Mouse (Mus musculus) retina, postnatal 1 day (tissue): ENCODE measurements around the gene Zswim1.
A peak's percentile ranks its signal among the peaks of the same experiment; 100 is the strongest.

Experiments used
- DNase-seq: peaks from one replicate; pipeline ENCODE4 v3.0.0-alpha.2; 2012

Gene Zswim1

GRCm38 (mm10) chr2:164793772-164794171, 28.7 kb upstream of the Zswim1 start:
- peak; percentile 40 for DNase-seq

DNA sequence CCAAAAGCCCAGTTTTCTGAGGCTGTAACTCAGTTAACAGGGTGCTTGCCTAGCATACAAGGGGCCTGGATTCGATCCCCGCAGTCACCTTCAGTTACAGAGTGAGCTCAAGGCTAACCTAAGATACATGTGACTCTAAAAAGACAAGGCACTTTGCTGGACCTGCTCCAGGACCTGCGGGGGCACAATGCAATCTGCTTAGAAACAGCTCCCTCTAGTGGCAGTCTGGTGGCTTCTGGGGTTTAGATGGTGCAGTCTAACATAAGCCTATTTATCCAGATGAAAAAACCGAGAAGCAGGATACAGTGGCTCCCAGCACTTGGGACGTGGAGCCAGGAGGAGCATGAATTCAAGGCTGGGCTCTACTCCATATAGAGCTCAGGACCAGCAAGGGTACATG, 28.2 kb upstream of the Zswim1 start:
- peak; percentile 93 for DNase-seq

DNA sequence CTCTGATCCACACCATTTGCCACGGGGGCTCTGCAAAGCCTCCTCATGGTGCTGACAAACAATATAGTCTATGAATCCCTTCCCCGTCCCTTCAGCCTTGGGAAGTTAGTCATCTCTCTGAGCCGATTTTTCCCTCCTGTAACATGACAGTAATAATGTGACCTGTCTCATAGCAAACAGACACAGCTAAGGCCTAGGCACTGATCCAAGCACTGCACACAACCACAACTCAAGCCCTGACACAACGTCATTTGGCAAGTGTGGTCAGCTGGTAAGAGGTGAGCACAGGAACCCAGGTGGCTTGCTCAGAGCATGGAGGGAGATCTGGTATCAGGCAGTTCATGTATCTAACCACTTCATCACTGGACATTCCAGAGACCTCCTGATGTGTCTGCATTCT, 26.6 kb upstream of the Zswim1 start:
- no peak for DNase-seq

- DNase-seq = peak; percentile 35
These were observed 23.9 kb upstream of the Zswim1 start for GRCm38 (mm10) chr2:164798554-164798953.

DNA sequence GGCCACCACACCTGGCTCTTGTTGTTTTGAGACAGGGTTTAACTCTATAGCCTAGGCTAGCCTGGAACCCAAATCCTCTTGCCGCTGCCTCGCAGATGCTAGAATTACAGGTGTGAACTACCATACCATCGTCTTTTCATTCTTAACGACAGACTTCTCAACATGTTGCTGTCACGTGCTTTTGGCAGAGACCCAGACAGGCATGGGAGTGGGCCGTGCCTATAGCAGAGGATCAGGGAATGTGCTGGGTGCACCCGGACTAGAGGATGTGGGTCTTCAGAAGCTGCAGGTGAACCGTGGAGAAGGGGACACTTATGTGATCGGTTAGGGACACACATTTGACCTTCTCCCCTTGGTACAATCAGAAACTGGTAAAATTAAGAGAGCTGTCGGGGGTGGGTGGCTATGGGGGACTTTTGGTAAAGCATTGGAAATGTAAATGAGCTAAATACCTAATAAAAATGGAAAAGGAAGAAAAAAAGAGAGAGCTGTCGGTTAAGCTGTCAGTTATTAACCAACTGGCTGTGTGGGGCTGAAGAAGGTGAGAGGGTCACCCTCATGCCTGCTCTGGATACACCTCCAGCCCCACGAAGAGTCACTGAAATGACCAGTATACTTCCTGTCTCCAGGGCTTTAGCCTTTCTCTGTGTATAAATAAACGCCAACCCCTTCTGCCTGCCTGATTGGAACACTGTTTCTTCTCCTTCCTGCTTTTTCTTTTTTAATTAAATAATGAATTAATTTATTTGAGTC, 22.1 kb upstream of the Zswim1 start:
- no peak for DNase-seq

DNA sequence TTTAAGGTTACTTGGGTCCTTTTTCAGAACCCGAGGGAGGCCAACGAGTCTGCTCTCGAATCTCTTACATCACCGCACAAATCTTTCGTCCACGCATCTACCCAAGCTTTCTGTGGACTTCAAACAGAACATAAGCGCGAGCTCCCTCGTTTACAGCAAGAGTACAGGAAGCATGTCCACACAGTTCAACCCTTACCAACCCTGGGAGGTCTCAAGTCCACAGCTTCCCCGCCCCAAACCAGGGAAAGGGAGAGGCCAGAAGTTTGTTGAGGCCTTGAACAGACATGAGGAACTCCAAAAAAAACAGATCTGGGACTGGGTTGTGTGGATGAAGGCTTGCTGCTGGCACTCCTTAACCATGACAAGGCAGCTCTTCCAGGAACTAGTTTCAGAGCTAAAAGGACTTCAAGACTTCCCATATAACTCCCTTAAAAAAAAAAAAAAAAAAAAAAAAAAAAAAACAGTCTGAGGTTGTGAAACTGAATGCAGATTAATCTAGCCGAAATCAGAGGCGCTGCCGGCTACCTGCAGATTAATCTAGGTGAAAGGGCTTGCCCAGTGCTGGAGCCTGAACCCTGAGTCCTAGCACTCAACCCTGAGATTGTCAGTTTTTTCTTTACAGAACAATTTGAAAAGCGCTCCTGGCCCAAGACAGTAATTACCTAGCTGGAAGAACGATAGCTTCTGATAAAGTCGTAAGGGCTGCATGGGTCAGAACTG, 19.1 kb upstream of the Zswim1 start:
- DNase-seq = no peak

- DNase-seq = no peak
These were observed 18.6 kb upstream of the Zswim1 start for GRCm38 (mm10) chr2:164803921-164804313.

- peak; percentile 100 for DNase-seq
These were observed 17.8 kb upstream of the Zswim1 start, which contains the start of the genes Acot8 and Zswim3 for GRCm38 (mm10) chr2:164804533-164805331. Gene Acot8 (minus strand): TSS chr2:164804882. Gene Zswim3 (plus strand): TSS chr2:164805098.

DNA sequence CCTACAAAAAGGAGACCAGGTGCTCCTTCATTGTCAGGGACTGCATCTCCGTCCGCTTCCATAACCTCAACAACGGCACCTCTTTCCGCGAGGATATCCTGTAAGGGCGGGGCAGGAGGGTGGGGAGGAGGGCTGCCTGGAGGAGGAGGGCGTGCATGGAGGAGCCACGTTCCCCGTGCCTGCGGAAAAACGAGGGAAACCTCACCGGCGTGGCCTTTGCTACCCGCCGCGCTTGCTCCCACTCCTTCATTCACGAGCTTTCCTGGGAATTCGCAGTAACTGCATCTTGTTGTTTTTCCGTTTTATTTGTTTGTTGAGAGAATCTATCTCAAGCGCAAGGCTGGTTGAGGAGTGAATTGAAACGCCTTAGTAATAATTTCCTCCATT, 17.2 kb upstream of the Zswim1 start:
- DNase-seq = no peak

DNA sequence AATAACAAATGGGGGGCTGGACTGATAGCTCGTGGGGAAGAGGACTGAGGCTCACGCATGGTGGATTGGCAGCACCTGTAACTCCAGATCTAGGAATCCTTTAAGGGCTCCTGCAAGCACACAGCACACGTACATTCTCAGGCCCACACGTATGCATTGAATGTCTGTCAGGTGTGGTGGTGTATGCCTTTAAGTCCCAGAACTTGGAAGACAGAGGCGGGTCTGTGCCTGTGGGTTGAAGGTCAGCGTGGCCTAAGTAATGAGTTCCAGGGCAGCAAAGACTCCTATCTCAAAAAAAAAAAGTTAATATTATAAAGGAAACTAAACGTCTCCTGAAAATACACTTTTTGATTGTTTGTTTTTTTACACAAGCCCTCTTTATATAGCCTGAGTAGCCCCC, 15.9 kb upstream of the Zswim1 start:
- DNase-seq = no peak

DNA sequence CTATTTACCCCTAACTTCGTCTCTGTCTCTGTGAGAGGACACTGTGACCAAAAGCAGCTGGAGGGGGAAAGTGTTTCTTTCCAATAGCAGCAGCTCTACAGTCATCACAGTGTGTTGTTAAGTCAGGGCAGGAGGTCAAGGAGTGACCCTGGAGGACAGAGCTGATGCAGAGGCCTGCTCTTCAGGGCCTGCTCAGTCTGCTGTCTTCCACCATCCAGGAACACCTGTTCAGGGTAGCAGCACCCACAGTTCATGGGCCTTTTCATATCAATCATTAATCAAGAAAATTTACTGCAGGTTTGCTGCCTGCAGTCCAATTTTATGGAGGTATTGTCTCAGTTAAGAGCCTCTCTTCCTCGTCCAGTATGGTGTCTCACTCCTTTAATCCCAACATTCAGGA, 8.9 kb upstream of the Zswim1 start:
- no peak for DNase-seq

GRCm38 (mm10) chr2:164815348-164815747, 7.1 kb upstream of the Zswim1 start:
- no peak for DNase-seq

DNA sequence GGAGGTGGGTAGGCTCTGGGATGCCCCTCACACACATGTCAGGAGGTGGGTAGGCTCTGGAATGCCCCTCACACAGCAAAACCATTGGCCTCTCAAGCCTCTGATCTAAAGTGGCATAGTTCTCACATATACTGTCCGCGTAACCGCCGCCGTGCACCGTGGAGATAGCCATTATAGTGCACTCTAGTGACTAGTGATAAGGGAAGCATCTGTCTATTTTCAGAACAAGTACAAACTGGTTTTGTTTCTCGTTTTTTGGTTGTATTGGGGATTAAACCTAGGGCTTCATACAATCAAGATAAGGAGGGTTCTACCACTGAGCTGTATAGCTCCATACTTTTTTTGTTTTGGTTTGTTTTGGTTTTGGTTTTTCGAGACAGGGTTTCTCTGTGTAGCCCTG, 6.7 kb upstream of the Zswim1 start:
- DNase-seq = no peak

- no peak for DNase-seq
These were observed 5.3 kb upstream of the Zswim1 start for GRCm38 (mm10) chr2:164817206-164817605.

- no peak for DNase-seq
These were observed 4.8 kb upstream of the Zswim1 start for GRCm38 (mm10) chr2:164817703-164818102.

DNA sequence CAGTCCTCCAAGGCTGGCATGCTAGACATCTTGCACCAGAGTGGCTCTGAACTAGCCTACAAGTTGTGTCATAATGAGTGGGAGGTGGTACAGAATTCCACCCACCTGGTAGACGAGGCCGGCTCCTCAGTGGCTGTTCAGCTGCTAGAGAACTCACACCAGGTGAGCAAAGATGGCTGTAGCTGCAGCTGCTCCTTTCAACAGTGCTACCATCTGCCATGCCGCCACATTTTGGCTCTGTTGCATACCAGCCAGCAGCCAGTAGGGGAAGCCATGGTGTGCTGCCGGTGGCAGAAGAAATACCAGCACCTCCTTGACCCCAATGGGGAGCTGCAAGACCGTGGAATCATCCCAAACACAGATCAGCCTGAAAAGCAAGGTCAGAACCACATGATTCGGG, 1.4 kb upstream of the Zswim1 start:
- DNase-seq = no peak

DNA sequence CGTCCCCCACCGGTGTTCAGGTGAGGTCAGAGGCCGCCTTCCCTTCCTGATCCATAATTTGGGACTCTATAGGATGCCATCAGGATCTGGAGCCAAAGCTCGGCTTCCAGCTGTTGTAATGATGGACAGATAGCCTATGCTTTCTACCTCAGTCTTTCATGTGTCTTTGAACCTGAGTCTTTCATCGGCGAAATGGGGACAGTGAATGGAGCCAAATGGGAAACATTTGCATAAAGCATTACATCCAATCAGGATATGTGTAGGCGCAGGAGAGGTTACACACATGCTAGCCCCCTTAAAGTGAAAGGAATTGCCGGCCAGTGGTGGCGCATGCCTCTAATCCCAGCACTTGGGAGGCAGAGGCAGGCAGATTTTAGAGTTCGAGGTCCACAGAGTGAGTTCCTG, 697 bp downstream of the Zswim1 start:
- peak; percentile 64 for DNase-seq

GRCm38 (mm10) chr2:164823969-164824368, 1.5 kb downstream of the Zswim1 start:
- DNase-seq = no peak

- DNase-seq = no peak
These were observed 3.0 kb downstream of the Zswim1 start for GRCm38 (mm10) chr2:164825521-164825920.

DNA sequence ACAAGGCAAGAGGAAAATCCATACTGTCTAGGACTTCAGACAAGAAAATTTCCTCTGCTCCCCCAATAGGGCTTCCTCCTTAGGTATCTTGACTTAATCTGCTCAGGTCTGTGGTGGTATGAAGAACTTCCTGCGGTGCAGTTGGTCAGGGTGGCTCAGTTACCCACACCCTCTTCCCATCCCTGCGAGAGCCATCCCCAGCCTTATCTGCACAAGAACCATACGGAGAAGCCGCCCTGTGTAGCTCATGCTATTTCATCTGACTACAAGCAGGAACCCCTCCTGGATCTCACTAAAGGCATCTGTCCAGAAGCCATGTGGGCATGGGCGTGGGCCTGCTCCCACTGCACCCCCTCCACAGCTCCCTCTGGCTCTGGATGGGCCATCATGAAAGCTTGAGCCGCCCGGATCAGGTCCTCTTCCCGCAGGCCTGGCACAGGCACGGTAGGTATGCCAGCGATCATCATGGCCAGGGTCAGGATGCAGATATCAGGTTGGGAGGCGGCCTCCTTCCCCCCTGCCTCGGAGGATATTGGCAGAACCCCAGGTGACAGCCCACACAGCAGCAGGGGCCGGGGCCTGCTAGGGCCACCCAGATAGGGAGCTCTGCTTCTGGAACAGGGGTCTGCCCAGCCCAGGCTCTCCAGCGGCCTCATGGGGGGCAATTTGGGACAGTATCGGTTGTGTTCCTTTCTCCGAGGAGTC, 4.8 kb downstream of the Zswim1 start:
- no peak for DNase-seq

- DNase-seq = no peak
These were observed 6.0 kb downstream of the Zswim1 start, which contains the start of gene Spata25 for GRCm38 (mm10) chr2:164828437-164828836. Gene Spata25 (minus strand): TSS chr2:164828537.

DNA sequence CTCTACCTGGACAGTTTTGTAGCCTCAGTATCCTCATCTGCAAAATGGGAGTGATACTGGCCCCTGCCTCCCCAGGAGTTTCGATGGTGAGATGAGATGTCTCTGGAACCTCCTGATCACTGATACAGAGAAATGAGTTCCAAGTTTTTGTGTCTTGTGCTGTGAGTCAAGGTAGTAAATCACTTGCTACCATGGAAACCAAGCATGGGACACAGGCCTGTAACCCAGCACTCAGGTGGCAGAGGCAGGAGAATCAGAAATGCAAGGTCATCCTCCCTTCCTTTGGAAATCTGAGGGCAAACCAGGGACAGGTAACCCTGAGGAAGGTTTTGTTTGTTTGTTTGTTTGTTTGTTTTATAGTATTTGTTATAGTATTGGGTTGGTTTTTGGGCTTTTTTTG, 6.6 kb downstream of the Zswim1 start:
- DNase-seq = no peak

DNA sequence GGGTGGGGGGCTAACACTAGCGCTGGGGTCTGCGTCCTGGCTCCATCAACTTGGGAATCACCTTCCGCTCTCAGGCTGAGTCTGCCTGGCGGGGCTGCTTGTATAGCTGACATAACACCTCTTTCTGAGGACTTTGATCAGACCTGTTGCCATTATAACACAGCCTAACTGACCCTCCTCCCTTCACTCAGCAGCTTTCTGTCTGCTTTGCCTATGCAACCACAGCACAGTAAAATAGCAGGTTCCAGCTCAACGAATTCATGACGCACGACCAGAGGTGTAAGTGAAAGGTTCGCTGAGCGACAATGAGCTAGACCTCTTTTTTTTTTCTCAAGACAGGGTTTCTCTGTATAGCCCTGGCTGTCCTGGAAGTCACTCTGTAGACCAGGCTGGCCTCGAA, 8.5 kb downstream of the Zswim1 start:
- no peak for DNase-seq
